Mouse (Mus musculus) c-Kit-positive CD71-negative TER-119-negative erythroid progenitor cells, embryonic 14.5 days (primary cell): Measurements from ENCODE around the gene 4930404H24Rik.

ENCODE experiments used
- DNase-seq: peaks from one replicate; pipeline ENCODE4 v3.0.0-alpha.2; 2013; ENCODE audit warnings: low read depth

The 4930404H24Rik gene

GRCm38 (mm10) chr2:153538898-153539297, 46.3 kb downstream of the 4930404H24Rik start:
- no peak for DNase-seq

- no peak for DNase-seq
Observed at GRCm38 (mm10) chr2:153542936-153543668, 50.5 kb downstream of the 4930404H24Rik start.
